Mouse (Mus musculus) erythroblast, embryonic 14.5 days (primary cell): ENCODE measurements around the gene Atmin.

Source experiments
- GATA1 ChIP-seq: IDR thresholded peaks from 2 replicates; pipeline ENCODE4 v1.6.1; 2012; ENCODE audit warnings: low read length, inconsistent platforms, mixed read lengths
- TAL1 ChIP-seq: IDR thresholded peaks from 3 replicates; pipeline ENCODE4 v1.6.1; 2012; ENCODE audit warnings: low read length, inconsistent platforms, mixed read lengths

DNA sequence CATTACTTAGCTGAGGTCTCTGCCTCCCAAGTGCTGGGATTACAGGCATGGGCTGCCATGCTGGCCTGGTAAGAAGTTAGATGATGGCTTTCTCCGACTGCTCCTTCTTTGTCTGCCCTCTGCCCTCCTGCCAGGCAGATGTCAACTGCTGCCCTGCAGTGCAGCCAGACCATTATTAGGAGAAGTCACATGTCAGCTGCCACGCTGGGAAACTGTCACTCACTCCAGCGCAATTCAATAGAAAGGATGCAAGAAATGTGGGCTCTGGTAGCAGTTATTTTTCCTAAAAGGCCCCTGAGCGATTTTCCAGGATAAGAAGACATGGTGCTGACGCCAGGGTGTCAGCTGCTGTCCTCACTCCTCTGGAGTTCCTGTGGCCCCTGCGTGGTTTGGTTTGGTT lies 7.7 kb upstream of the Atmin start:
- no peak for TF ChIP-seq GATA1
- TF ChIP-seq TAL1 = no peak
